ENCODE assay signal across 7 mouse cellular contexts in the genomic region with DNA sequence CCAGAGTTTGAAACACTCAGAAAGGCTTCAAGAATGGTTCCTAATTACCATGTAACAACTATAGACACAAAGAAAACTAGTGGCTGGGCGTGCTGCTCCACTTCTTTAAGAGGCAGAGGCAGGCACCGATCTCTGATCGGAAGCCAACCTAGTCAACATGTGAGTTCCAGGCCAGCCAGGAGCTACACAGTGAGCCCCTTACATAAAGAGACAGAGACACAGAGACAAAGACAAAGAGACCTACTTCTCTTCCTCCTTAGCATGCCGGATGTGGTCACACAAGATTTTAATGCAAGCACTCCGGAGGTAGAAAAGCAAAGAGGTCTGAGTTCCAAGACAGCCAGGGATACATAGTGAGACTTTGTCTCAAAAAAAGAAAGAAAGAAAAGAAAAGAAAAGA. TPM values are rescaled to one million over a fixed set of nuclear protein-coding genes. Genes with fewer than 3 reads are reported as not detected.
DNase-seq lines count a peak whose midpoint lies in the region; ATAC-seq and TF ChIP-seq lines count a peak whose summit lies in the region.

No protein-coding gene starts in this region.

- H3K36me3 ChIP-seq in embryonic facial prominence, embryonic 13.5 days: peaks cover 7% of the 10 kb centered on the region; the same call in 1 of the 2 replicates
- no peaks in the 10 kb centered on the region; the same call in 1 of the 2 replicates for H3K36me3 ChIP-seq in limb, embryonic 14.5 days (ENCODE audit: control insufficient read depth, insufficient read depth, low read length)
- H3K36me3 ChIP-seq in stomach, embryonic 14.5 days (ENCODE audit: control insufficient read depth, insufficient read depth, low read length): no peaks in the 10 kb centered on the region; the same call in 1 of the 2 replicates

- H3K27ac ChIP-seq in embryonic facial prominence, embryonic 13.5 days: no peak overlapping the region
- no peak overlapping the region for H3K27ac ChIP-seq in limb, embryonic 14.5 days (replicated peaks; ENCODE audit: low read depth, low read length)
- no peak overlapping the region for H3K27ac ChIP-seq in stomach, embryonic 14.5 days (ENCODE audit: low read length)

- peak overlapping the region; percentile 60 for H3K4me3 ChIP-seq in embryonic facial prominence, embryonic 13.5 days
- H3K4me3 ChIP-seq in limb, embryonic 14.5 days (replicated peaks; ENCODE audit: low read length): peak overlapping the region; percentile 17
- peak overlapping the region; percentile 46; the same call in 1 of the 2 replicates for H3K4me3 ChIP-seq in stomach, embryonic 14.5 days (ENCODE audit: low read depth, low read length)

- H3K4me1 ChIP-seq in embryonic facial prominence, embryonic 13.5 days: no peaks in the 10 kb centered on the region
- no peaks in the 10 kb centered on the region for H3K4me1 ChIP-seq in limb, embryonic 14.5 days (ENCODE audit: control insufficient read depth, insufficient read depth, low read length)
- H3K4me1 ChIP-seq in stomach, embryonic 14.5 days (ENCODE audit: control insufficient read depth, insufficient read depth, low read length): no peaks in the 10 kb centered on the region

- no peak for ATAC-seq in embryonic facial prominence, embryonic 13.5 days (ENCODE audit: insufficient number of reproducible peaks, insufficient read depth, low FRiP score, low TSS enrichment, low read depth)
- ATAC-seq in limb, embryonic 14.5 days (ENCODE audit: low FRiP score, low read depth): no peak
- no peak for ATAC-seq in stomach, embryonic 14.5 days (ENCODE audit: insufficient number of reproducible peaks, insufficient read depth, low FRiP score, low read depth)

- peak overlapping the region; percentile 65 for H3K4me2 ChIP-seq in embryonic facial prominence, embryonic 13.5 days
- peak overlapping the region; percentile 57 for H3K4me2 ChIP-seq in limb, embryonic 14.5 days (replicated peaks; ENCODE audit: low read depth, low read length, severe bottlenecking)
- peak overlapping the region; percentile 51 for H3K4me2 ChIP-seq in stomach, embryonic 14.5 days (replicated peaks; ENCODE audit: low read depth, low read length)

- H3K9ac ChIP-seq in embryonic facial prominence, embryonic 13.5 days: peak overlapping the region; percentile 40; the same call in 1 of the 2 replicates
- H3K9ac ChIP-seq in limb, embryonic 14.5 days (ENCODE audit: low read depth, low read length, severe bottlenecking): no peak overlapping the region
- H3K9ac ChIP-seq in stomach, embryonic 14.5 days (replicated peaks; ENCODE audit: low read depth, low read length): no peak overlapping the region

- no peaks in the 10 kb centered on the region for H3K9me3 ChIP-seq in embryonic facial prominence, embryonic 13.5 days
- no peaks in the 10 kb centered on the region for H3K9me3 ChIP-seq in limb, embryonic 14.5 days (ENCODE audit: control insufficient read depth, low read length)
- no peaks in the 10 kb centered on the region for H3K9me3 ChIP-seq in stomach, embryonic 14.5 days (ENCODE audit: control insufficient read depth, low read depth, low read length)

- DNase-seq in 3T3-L1 (ENCODE audit: low read depth, low spot score) (peak; percentile 23), A20 (ENCODE audit: low read depth, low spot score) (peak; percentile 17)
- DNase-seq in limb, embryonic 14.5 days (ENCODE audit: low spot score): no peak
- no peak for DNase-seq in right cerebral cortex, adult 18-20 months
- DNase-seq in urinary bladder, postnatal 25 days (ENCODE audit: low spot score): no peak

- no peak for TF ChIP-seq POLR2A in limb, embryonic 14.5 days (IDR thresholded peaks at IDR 0.05; ENCODE audit: borderline replicate concordance, extremely low read depth, insufficient read depth, insufficient read length)

- 25% methylated on average over 5 of the region's 5 CpGs for WGBS in embryonic facial prominence, embryonic 13.5 days
- WGBS in limb, embryonic 14.5 days: 22% methylated on average over 5 of the region's 5 CpGs
- WGBS in stomach, embryonic 14.5 days: 59% methylated on average over 5 of the region's 5 CpGs

- H3K27me3 ChIP-seq in embryonic facial prominence, embryonic 13.5 days: peaks cover 17% of the 10 kb centered on the region
- no peaks in the 10 kb centered on the region for H3K27me3 ChIP-seq in limb, embryonic 14.5 days (ENCODE audit: control insufficient read depth, insufficient read depth, low read length)
- no peaks in the 10 kb centered on the region for H3K27me3 ChIP-seq in stomach, embryonic 14.5 days (ENCODE audit: control insufficient read depth, insufficient read depth, low read length)

RNA-seq across cellular contexts. Expression of gene Pdha1, which starts 2.1 kb away (rescaled TPM):
- 99.2 and 108 TPM in 2 replicates for polyA plus RNA-seq in embryonic facial prominence, embryonic 13.5 days (2015; fragmentation: Nextera tagmentation; extraction: Ambion mirVana)
- 63.6 and 79.5 TPM in 2 replicates for polyA plus RNA-seq in limb, embryonic 14.5 days (2012; rRNA removed)
- polyA plus RNA-seq in limb, embryonic 14.5 days (2014; fragmentation: Nextera tagmentation; extraction: Ambion mirVana): 118 and 120 TPM in 2 replicates
- 120 and 126 TPM in 2 replicates for polyA plus RNA-seq in stomach, embryonic 14.5 days (2014; fragmentation: Nextera tagmentation; extraction: Ambion mirVana)

Comparison
In these comparisons a context has a peak if more than half of its experiments do, and no peak if none do; other contexts are left out.
1. DNase-seq: peak in 3T3-L1 (single experiment) and A20 (single experiment); none in limb, embryonic 14.5 days (single experiment), right cerebral cortex, adult 18-20 months (single experiment) and urinary bladder, postnatal 25 days (single experiment).
2. Peak in every context shown above with its lines, with median percentiles within 50 percentile points of each other: H3K4me2 ChIP-seq and H3K4me3 ChIP-seq.